Mouse (Mus musculus): ENCODE measurements at regions not wholly inside any gene's neighbourhood (a gene's known extent, or its start where the extent isn't known, plus 50 kb on each side); places are given as distances from the start of the nearest gene placed in this dataset.

DNA sequence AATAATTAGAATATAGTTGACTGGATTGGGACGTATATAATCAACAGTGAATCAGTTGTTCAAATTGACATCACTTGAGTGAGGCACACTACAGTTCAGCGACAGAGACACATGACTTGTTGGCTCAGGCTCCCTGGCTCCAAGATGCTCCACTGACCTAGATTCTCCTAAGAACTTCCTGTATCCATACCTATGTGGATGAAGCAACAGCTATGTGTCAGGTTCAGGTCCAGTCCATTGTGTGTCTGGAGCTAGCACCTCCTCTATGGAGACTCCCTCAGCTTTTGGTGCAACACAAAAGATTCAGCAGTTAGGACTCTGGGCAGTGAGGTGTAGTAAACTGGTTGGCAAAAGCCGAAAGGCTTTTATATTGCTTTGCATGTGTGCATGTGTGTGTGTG lies 251.6 kb downstream of the Ankrd50 start:
- no peak overlapping the region for H3K4me2 ChIP-seq (ENCODE audit: low read depth, low read length)
- no peaks in the 10 kb centered on the region for H3K4me1 ChIP-seq (ENCODE audit: control insufficient read depth, insufficient read depth, low read length)
- H3K9ac ChIP-seq (replicated peaks; ENCODE audit: low read length) = no peak overlapping the region
- no peak for ATAC-seq (replicated peaks; ENCODE audit: insufficient number of reproducible peaks, low FRiP score, low TSS enrichment, low read depth)
- 86% methylated on average over 3 of the region's 3 CpGs for WGBS
- no peak overlapping the region for H3K4me3 ChIP-seq (ENCODE audit: low read depth, low read length)
- no peaks in the 10 kb centered on the region for H3K27me3 ChIP-seq (ENCODE audit: control insufficient read depth, insufficient read depth, low read length)
- no peak overlapping the region for H3K27ac ChIP-seq (replicated peaks; ENCODE audit: low read depth, low read length)
- no peaks in the 10 kb centered on the region for H3K36me3 ChIP-seq (replicated peaks; ENCODE audit: control insufficient read depth, insufficient read depth, low read depth, low read length)
- no peak for DNase-seq (ENCODE audit: low spot score)
- no peaks in the 10 kb centered on the region for H3K9me3 ChIP-seq (replicated peaks; ENCODE audit: control insufficient read depth, low read length)

DNA sequence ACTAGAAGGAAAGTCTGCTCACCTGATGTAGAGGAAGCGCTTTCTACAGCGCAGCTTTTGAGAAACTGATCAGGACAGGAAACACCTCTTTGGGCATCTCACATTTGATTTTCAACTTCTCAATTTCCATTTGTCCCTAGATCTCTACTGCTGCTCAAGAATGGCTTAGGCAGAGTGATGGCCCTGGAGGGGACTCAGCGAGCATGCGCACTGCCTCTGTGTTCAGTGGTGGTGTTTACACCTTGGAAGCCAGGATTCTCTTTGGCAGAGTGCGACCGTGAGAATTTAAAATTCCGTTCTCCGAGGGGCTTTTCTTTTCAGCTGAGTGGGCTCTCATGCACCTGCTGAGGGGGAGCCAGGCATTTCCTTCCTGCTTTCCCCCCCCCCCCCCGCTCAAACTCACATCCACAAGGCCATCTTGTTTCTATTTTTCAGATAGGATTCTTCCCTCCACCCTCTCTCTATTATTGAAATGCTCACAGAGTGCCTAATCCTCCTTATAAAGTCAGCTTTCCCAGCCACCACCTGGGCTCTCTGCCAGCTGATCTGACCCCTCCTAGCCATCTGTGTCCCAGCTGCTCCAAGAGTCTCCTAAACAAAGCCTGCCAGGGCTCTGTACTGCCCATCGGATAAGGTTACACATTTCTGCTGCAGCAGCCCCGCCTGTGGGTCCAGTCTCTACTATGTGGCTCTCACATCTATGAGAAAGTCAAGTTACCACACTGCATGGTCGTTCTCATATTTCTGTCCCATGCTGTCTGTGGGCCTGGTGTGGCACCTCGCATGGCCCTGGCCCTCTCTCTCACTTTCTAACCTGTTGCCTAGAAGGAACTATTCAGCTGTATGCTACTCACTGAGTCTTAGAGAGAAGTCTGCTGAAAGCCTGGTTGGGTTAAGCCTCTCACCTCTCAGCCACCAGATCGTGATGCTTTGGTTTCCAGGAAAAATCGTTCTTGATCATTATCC lies 252.2 kb downstream of the Ankrd50 start:
- Histone ChIP-seq H3K27me3 (ENCODE audit: control insufficient read depth, insufficient read depth, low read length) (no peaks in the 10 kb centered on the region), H3K4me1 (ENCODE audit: control insufficient read depth, insufficient read depth, low read length) (no peaks in the 10 kb centered on the region), H3K4me2 (ENCODE audit: low read depth, low read length) (no peak overlapping the region), H3K9ac (replicated peaks; ENCODE audit: low read length) (no peak overlapping the region), H3K36me3 (replicated peaks; ENCODE audit: control insufficient read depth, insufficient read depth, low read depth, low read length) (no peaks in the 10 kb centered on the region), H3K4me3 (ENCODE audit: low read depth, low read length) (no peak overlapping the region), H3K9me3 (replicated peaks; ENCODE audit: control insufficient read depth, low read length) (no peaks in the 10 kb centered on the region), H3K27ac (replicated peaks; ENCODE audit: low read depth, low read length) (no peak overlapping the region)
- ATAC-seq (replicated peaks; ENCODE audit: insufficient number of reproducible peaks, low FRiP score, low TSS enrichment, low read depth) (peak; percentile 94), DNase-seq (ENCODE audit: low spot score) (peak; percentile 82)
- WGBS = 44% methylated on average over 15 of the region's 15 CpGs

DNA sequence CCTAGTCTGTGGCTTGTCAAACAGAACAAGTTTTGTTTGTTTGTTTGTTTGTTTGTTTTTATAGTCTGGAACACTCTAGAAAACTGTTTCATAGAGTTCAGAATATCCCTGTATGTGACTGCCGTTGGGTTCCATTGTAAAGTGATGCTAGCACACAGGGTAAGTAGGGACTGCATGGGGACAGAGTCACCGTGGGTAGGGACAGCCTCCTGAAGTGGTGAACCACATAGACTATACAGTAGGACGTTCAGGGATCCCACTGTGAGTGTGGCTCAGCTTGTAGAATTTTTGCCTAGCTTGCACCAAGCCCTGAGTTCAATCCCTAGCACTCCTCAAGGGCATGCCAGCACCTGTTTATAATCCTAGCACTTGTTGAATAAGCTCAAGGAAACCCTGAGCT lies 253.1 kb downstream of the Ankrd50 start:
- no peak overlapping the region for H3K4me2 ChIP-seq (ENCODE audit: low read depth, low read length)
- no peaks in the 10 kb centered on the region for H3K27me3 ChIP-seq (ENCODE audit: control insufficient read depth, insufficient read depth, low read length)
- H3K36me3 ChIP-seq (replicated peaks; ENCODE audit: control insufficient read depth, insufficient read depth, low read depth, low read length) = no peaks in the 10 kb centered on the region
- H3K27ac ChIP-seq (replicated peaks; ENCODE audit: low read depth, low read length) = no peak overlapping the region
- H3K9ac ChIP-seq (replicated peaks; ENCODE audit: low read length) = no peak overlapping the region
- no peaks in the 10 kb centered on the region for H3K4me1 ChIP-seq (ENCODE audit: control insufficient read depth, insufficient read depth, low read length)
- H3K4me3 ChIP-seq (ENCODE audit: low read depth, low read length) = no peak overlapping the region
- ATAC-seq (replicated peaks; ENCODE audit: insufficient number of reproducible peaks, low FRiP score, low TSS enrichment, low read depth) (no peak), DNase-seq (ENCODE audit: low spot score) (no peak)
- 85% methylated on average over 3 of the region's 3 CpGs for WGBS
- no peaks in the 10 kb centered on the region for H3K9me3 ChIP-seq (replicated peaks; ENCODE audit: control insufficient read depth, low read length)

DNA sequence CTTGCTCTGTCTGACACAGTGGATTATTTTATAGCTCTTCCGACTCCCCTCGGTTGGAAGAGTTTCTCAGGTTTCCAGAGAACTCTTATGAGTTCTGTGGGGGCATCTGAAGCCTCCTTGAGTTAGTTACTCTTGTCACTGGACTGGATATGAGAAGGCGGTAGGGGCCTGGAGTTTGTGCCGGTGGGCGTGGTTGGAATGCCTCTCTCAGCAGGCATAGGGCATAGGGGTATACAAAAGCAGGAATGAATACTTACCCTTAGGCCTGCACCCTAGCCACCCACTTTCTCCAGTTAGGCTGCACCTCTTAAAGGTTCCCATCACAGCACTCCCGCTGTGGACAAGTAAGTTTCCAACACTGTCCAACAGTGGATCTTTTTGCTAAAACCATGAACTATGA lies 253.8 kb downstream of the Ankrd50 start:
- WGBS = 70% methylated on average over 6 of the region's 6 CpGs
- no peak overlapping the region for H3K9ac ChIP-seq (replicated peaks; ENCODE audit: low read length)
- no peaks in the 10 kb centered on the region for H3K27me3 ChIP-seq (ENCODE audit: control insufficient read depth, insufficient read depth, low read length)
- H3K27ac ChIP-seq (replicated peaks; ENCODE audit: low read depth, low read length) = no peak overlapping the region
- ATAC-seq (replicated peaks; ENCODE audit: insufficient number of reproducible peaks, low FRiP score, low TSS enrichment, low read depth) (no peak), DNase-seq (ENCODE audit: low spot score) (no peak)
- H3K9me3 ChIP-seq (replicated peaks; ENCODE audit: control insufficient read depth, low read length) = no peaks in the 10 kb centered on the region
- H3K4me1 ChIP-seq (ENCODE audit: control insufficient read depth, insufficient read depth, low read length) = no peaks in the 10 kb centered on the region
- H3K4me3 ChIP-seq (ENCODE audit: low read depth, low read length) = no peak overlapping the region
- H3K36me3 ChIP-seq (replicated peaks; ENCODE audit: control insufficient read depth, insufficient read depth, low read depth, low read length) = no peaks in the 10 kb centered on the region
- no peak overlapping the region for H3K4me2 ChIP-seq (ENCODE audit: low read depth, low read length)

DNA sequence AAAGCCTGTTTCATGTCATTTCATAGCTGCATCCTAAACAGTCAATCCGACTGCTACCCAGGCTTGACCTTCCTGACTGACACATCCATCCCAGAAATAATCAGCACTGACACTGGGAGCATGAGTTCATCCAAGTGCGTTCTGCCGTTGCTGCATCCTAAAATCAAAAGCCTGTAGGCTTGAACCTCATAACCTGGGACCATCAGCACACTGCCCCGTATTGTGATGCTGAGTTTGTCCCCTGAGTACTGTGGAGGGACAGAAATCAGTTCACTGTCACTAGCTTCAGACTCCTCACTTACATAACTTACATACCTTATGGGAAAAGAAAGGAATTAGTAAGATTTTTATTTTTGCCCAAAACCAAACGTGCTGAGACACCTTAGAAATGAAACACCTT lies 255.0 kb downstream of the Ankrd50 start:
- DNase-seq (ENCODE audit: low spot score) = no peak
- Histone ChIP-seq H3K27ac (replicated peaks; ENCODE audit: low read depth, low read length) (no peak overlapping the region), H3K4me3 (ENCODE audit: low read depth, low read length) (no peak overlapping the region), H3K9me3 (replicated peaks; ENCODE audit: control insufficient read depth, low read length) (no peaks in the 10 kb centered on the region), H3K36me3 (replicated peaks; ENCODE audit: control insufficient read depth, insufficient read depth, low read depth, low read length) (no peaks in the 10 kb centered on the region), H3K4me2 (ENCODE audit: low read depth, low read length) (no peak overlapping the region), H3K4me1 (ENCODE audit: control insufficient read depth, insufficient read depth, low read length) (no peaks in the 10 kb centered on the region), H3K9ac (replicated peaks; ENCODE audit: low read length) (no peak overlapping the region), H3K27me3 (ENCODE audit: control insufficient read depth, insufficient read depth, low read length) (no peaks in the 10 kb centered on the region)
- WGBS = 76% methylated on average over 5 of the region's 5 CpGs
- ATAC-seq (replicated peaks; ENCODE audit: insufficient number of reproducible peaks, low FRiP score, low TSS enrichment, low read depth) = no peak

DNA sequence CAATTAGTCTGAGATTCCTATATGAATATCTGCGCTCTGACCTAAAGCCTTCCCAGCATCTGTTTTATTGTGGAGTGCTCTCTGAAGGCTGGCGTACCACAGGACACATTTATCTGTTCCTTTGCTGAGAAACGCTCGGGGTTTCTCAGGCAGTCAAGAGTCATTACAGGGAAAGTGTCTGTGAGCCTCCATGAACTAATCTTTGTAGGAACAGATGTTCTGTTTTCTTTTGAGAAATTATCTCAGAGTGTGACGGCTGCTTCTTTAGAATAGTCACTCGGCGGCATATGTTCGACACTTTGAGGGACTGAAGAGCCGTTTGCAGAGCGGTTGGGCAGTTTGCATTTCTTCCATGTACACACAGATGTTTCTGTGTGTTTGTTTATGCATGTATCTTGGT lies 255.6 kb downstream of the Ankrd50 start:
- no peaks in the 10 kb centered on the region for H3K36me3 ChIP-seq (replicated peaks; ENCODE audit: control insufficient read depth, insufficient read depth, low read depth, low read length)
- WGBS = 61% methylated on average over 10 of the region's 10 CpGs
- DNase-seq (ENCODE audit: low spot score) = no peak

DNA sequence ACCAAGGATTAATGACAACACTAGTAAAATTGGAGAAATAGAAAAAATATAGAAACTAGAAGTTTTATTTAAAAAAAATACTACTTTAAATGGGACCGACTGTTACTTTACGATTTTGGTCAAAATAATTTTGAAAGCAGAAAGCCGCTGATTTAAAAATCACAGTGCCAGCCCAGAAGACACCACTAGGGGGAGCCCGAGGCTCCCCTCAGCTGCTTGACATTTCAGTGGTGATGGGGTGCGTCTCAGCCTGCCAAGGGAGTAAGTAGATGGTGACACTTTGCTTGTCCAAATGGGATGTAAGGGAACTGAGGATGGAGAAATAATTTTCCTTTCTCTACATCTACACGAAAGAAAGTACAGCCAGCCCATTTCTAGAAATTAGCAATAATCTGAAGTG lies 257.0 kb downstream of the Ankrd50 start:
- no peaks in the 10 kb centered on the region for H3K27me3 ChIP-seq (ENCODE audit: control insufficient read depth, insufficient read depth, low read length)
- no peak overlapping the region for H3K4me3 ChIP-seq (ENCODE audit: low read depth, low read length)
- no peak overlapping the region for H3K27ac ChIP-seq (replicated peaks; ENCODE audit: low read depth, low read length)
- H3K9ac ChIP-seq (replicated peaks; ENCODE audit: low read length) = no peak overlapping the region
- ATAC-seq (replicated peaks; ENCODE audit: insufficient number of reproducible peaks, low FRiP score, low TSS enrichment, low read depth) = no peak
- no peak overlapping the region for H3K4me2 ChIP-seq (ENCODE audit: low read depth, low read length)
- no peaks in the 10 kb centered on the region for H3K9me3 ChIP-seq (replicated peaks; ENCODE audit: control insufficient read depth, low read length)
- 24% methylated on average over 6 of the region's 6 CpGs for WGBS
- H3K36me3 ChIP-seq (replicated peaks; ENCODE audit: control insufficient read depth, insufficient read depth, low read depth, low read length) = no peaks in the 10 kb centered on the region
- no peaks in the 10 kb centered on the region for H3K4me1 ChIP-seq (ENCODE audit: control insufficient read depth, insufficient read depth, low read length)
- peak; percentile 78 for DNase-seq (ENCODE audit: low spot score)

More for the DNA sequence above, 255.6 kb downstream of the Ankrd50 start:
- Histone ChIP-seq H3K4me3 (ENCODE audit: low read depth, low read length) (no peak overlapping the region), H3K27me3 (ENCODE audit: control insufficient read depth, insufficient read depth, low read length) (no peaks in the 10 kb centered on the region), H3K27ac (replicated peaks; ENCODE audit: low read depth, low read length) (no peak overlapping the region), H3K9ac (replicated peaks; ENCODE audit: low read length) (no peak overlapping the region), H3K9me3 (replicated peaks; ENCODE audit: control insufficient read depth, low read length) (no peaks in the 10 kb centered on the region), H3K4me1 (ENCODE audit: control insufficient read depth, insufficient read depth, low read length) (no peaks in the 10 kb centered on the region), H3K4me2 (ENCODE audit: low read depth, low read length) (no peak overlapping the region)
- ATAC-seq (replicated peaks; ENCODE audit: insufficient number of reproducible peaks, low FRiP score, low TSS enrichment, low read depth) = no peak

DNA sequence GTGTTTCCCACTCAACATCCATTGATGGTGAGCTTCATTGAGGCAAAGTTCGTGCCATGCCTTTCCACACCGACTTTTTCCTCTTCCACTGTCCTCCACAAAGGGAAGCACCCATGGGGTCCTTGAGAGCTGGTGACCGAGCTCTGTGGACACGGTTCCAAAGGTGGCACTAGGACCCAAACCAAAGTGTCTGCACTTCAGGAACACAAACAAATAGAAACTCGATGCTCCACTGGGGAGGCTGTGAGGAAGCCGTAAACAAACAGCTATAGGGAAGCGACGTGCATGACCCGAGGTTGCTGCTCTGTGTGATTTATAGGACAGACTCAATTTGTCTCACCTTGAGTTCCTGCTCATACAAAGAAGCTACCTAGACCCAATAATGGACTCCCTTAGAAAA lies 257.5 kb downstream of the Ankrd50 start:
- no peak for DNase-seq (ENCODE audit: low spot score)
- no peaks in the 10 kb centered on the region for H3K4me1 ChIP-seq (ENCODE audit: control insufficient read depth, insufficient read depth, low read length)
- no peak overlapping the region for H3K27ac ChIP-seq (replicated peaks; ENCODE audit: low read depth, low read length)
- no peaks in the 10 kb centered on the region for H3K36me3 ChIP-seq (replicated peaks; ENCODE audit: control insufficient read depth, insufficient read depth, low read depth, low read length)
- WGBS = 77% methylated on average over 9 of the region's 9 CpGs
- no peak overlapping the region for H3K4me2 ChIP-seq (ENCODE audit: low read depth, low read length)
- H3K4me3 ChIP-seq (ENCODE audit: low read depth, low read length) = no peak overlapping the region
- ATAC-seq (replicated peaks; ENCODE audit: insufficient number of reproducible peaks, low FRiP score, low TSS enrichment, low read depth) = no peak
- H3K27me3 ChIP-seq (ENCODE audit: control insufficient read depth, insufficient read depth, low read length) = no peaks in the 10 kb centered on the region
- H3K9ac ChIP-seq (replicated peaks; ENCODE audit: low read length) = no peak overlapping the region
- no peaks in the 10 kb centered on the region for H3K9me3 ChIP-seq (replicated peaks; ENCODE audit: control insufficient read depth, low read length)
